Mouse (Mus musculus) lung, postnatal 10 days (tissue): ENCODE data around the gene Wnt7b.

Source experiments
- DNase-seq: peaks from one replicate; pipeline ENCODE4 v3.0.0; 2021

Gene Wnt7b

GRCm38 (mm10) chr15:85600696-85601094, 18.4 kb upstream of the Wnt7b start:
- DNase-seq: no peak

GRCm38 (mm10) chr15:85599887-85600695, 17.8 kb upstream of the Wnt7b start:
- peak; percentile 97 for DNase-seq

- peak; percentile 91 for DNase-seq
These were observed 17.0 kb upstream of the Wnt7b start for GRCm38 (mm10) chr15:85598984-85599886.

GRCm38 (mm10) chr15:85598443-85598842, 16.2 kb upstream of the Wnt7b start:
- no peak for DNase-seq

GRCm38 (mm10) chr15:85597403-85597802, 15.1 kb upstream of the Wnt7b start:
- DNase-seq: no peak

- DNase-seq: no peak
These were observed 10.4 kb upstream of the Wnt7b start for GRCm38 (mm10) chr15:85592674-85593073.

- no peak for DNase-seq
These were observed 8.6 kb upstream of the Wnt7b start for GRCm38 (mm10) chr15:85590831-85591230.

GRCm38 (mm10) chr15:85583504-85583903, 1.2 kb upstream of the Wnt7b start:
- DNase-seq: peak; percentile 76

GRCm38 (mm10) chr15:85583024-85583423, 751 bp upstream of the Wnt7b start:
- peak; percentile 87 for DNase-seq

- no peak for DNase-seq
These were observed 659 bp downstream of the Wnt7b start for GRCm38 (mm10) chr15:85581563-85582064.

GRCm38 (mm10) chr15:85580934-85581562, 1.2 kb downstream of the Wnt7b start:
- DNase-seq: no peak

- peak; percentile 36 for DNase-seq
These were observed 1.8 kb downstream of the Wnt7b start for GRCm38 (mm10) chr15:85580483-85580882.

- no peak for DNase-seq
These were observed 4.5 kb downstream of the Wnt7b start for GRCm38 (mm10) chr15:85577583-85578460.

GRCm38 (mm10) chr15:85576511-85577440, 5.5 kb downstream of the Wnt7b start:
- DNase-seq: no peak

- DNase-seq: no peak
These were observed 6.2 kb downstream of the Wnt7b start for GRCm38 (mm10) chr15:85576110-85576509.

GRCm38 (mm10) chr15:85574558-85574957, 7.7 kb downstream of the Wnt7b start:
- DNase-seq: no peak

GRCm38 (mm10) chr15:85574086-85574485, 8.2 kb downstream of the Wnt7b start:
- DNase-seq: no peak

- DNase-seq: no peak
These were observed 9.5 kb downstream of the Wnt7b start for GRCm38 (mm10) chr15:85572619-85573254.

GRCm38 (mm10) chr15:85569995-85570734, 12.1 kb downstream of the Wnt7b start:
- no peak for DNase-seq
